9 mouse cellular contexts compared by ENCODE assay signal in the genomic region with DNA sequence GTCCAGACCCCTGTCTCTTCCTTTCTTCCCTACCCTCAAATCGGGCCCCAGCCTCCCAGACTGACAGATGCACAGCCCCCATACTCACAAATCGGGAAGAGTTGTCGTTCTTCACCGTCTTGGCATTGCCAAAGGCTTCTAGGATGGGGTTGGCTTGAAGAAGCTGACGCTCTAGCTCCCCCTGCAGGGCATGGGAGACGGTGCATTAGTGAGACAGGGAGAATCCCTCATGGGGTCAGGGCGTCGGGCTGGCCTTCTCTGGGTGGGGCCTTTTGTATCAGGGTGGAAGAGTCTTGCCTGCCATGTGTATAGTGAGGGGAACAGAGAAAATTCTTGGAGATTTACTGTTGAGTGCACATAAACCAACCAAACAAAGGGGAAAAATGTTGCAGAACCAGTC. TPM values are rescaled to one million over a fixed set of nuclear protein-coding genes. Genes with fewer than 3 reads are reported as not detected.
DNase-seq lines count a peak whose midpoint lies in the region; ATAC-seq and TF ChIP-seq lines count a peak whose summit lies in the region.
"Had no signal": no experiment of that assay in that cellular context is flagged by ENCODE, and none has a peak within 500 bp of the region (broad histone marks: within the 10 kb centered on the region; RNA-seq: fewer than 3 reads in every experiment).

No protein-coding gene starts in this region.

- no peak for TF ChIP-seq EP300 in heart, adult 2 months (IDR thresholded peaks at IDR 0.05; ENCODE audit: insufficient read depth, low read depth, low read length)

- H3K79me2 ChIP-seq in heart, adult 2 months (replicated peaks; ENCODE audit: control insufficient read depth, insufficient read depth, low read length), result no peaks in the 10 kb centered on the region

- intact Hi-C loops in heart, adult 2 months (cut with DNase I), result loop anchor here (10.0 kb wide), 1 partner anchor 391 kb away; a partner anchor contains a TSS

- DNase-seq in heart, adult 2 months, result peak; percentile 36 to 51
- no peak for DNase-seq in heart, adult 9 months (ENCODE audit: low spot score in 2 of 2)
- peak; percentile 50 for DNase-seq in right cerebral cortex, postnatal 14 days
- DNase-seq in right cerebral cortex, postnatal 25 days, result no peak
- DNase-seq in cerebellum, adult 2 months, result peak; percentile 55 to 73
- DNase-seq in thymus, adult 2 months, result peak; percentile 60

- no peak for TF ChIP-seq POLR2A in heart, adult 2 months (IDR thresholded peaks at IDR 0.05; ENCODE audit: insufficient read depth, low read depth, low read length)
- TF ChIP-seq POLR2A in cerebellum, adult 2 months (IDR thresholded peaks at IDR 0.05; ENCODE audit: borderline replicate concordance, insufficient read depth, low read length), result no peak
- no peak for TF ChIP-seq POLR2A in thymus, adult 2 months (IDR thresholded peaks at IDR 0.05; ENCODE audit: control insufficient read depth, extremely low read depth, insufficient read depth, low read length, poor library complexity)

- WGBS in heart, adult 2 months, result 8% methylated on average over 8 of the region's 8 CpGs
- 8% methylated on average over 8 of the region's 8 CpGs for WGBS in cerebellum, adult 2 months
- 8% methylated on average over 8 of the region's 8 CpGs for WGBS in thymus, adult 2 months

- no peak overlapping the region for H3K9ac ChIP-seq in heart, adult 2 months (ENCODE audit: low read depth, low read length)
- H3K9ac ChIP-seq: liver, embryonic 15.5 days had no signal

- H3K27ac ChIP-seq in heart, adult 2 months, result no peak overlapping the region
- no peak overlapping the region for H3K27ac ChIP-seq in cerebellum, adult 2 months (ENCODE audit: insufficient read depth, low read length)
- no peak overlapping the region for H3K27ac ChIP-seq in thymus, adult 2 months (ENCODE audit: control insufficient read depth, insufficient read depth, low read length)
- H3K27ac ChIP-seq: liver, embryonic 15.5 days had no signal

- no peaks in the 10 kb centered on the region for H3K36me3 ChIP-seq in heart, adult 2 months (ENCODE audit: control insufficient read depth, insufficient read depth, low read length)
- H3K36me3 ChIP-seq in thymus, adult 2 months (ENCODE audit: control insufficient read depth, insufficient read depth, low read length), result no peaks in the 10 kb centered on the region
- H3K36me3 ChIP-seq: liver, embryonic 15.5 days had no signal

- H3K27me3 ChIP-seq in heart, adult 2 months (ENCODE audit: control insufficient read depth, insufficient read depth, low read length), result no peaks in the 10 kb centered on the region
- H3K27me3 ChIP-seq in cerebellum, adult 2 months (ENCODE audit: control insufficient read depth, insufficient read depth, low read length), result no peaks in the 10 kb centered on the region
- no peaks in the 10 kb centered on the region for H3K27me3 ChIP-seq in thymus, adult 2 months (ENCODE audit: control insufficient read depth, insufficient read depth, low read length)
- H3K27me3 ChIP-seq: liver, embryonic 15.5 days had no signal

- TF ChIP-seq CTCF in heart, adult 2 months (IDR thresholded peaks at IDR 0.05), result peak; percentile 77
- peak; percentile 80 for TF ChIP-seq CTCF in cerebellum, adult 2 months (IDR thresholded peaks at IDR 0.05; ENCODE audit: borderline replicate concordance, insufficient read depth, low read depth, low read length)
- peak; percentile 85; the same call in 1 of the 2 replicates for TF ChIP-seq CTCF in thymus, adult 2 months (IDR thresholded peaks at IDR 0.05; ENCODE audit: borderline replicate concordance, control insufficient read depth, extremely low read depth, insufficient read depth, low read length, poor library complexity)

- peak; percentile 42 to 64; a peak in 1 of 4 replicates for ATAC-seq in hematopoietic stem cell, adult 5-6 weeks (replicated peaks in 1 of 2; ENCODE audit: insufficient read depth in 1 of 2, low FRiP score in 2 of 2, low TSS enrichment in 1 of 2, low read depth in 1 of 2, poor library complexity in 2 of 2, severe bottlenecking in 2 of 2)
- ATAC-seq in megakaryocyte progenitor cell, adult 5-6 weeks (replicated peaks; ENCODE audit: poor library complexity), result peak; percentile 94

- no peaks in the 10 kb centered on the region for H3K4me1 ChIP-seq in heart, adult 2 months (ENCODE audit: control insufficient read depth, insufficient read depth, low read length)
- no peaks in the 10 kb centered on the region for H3K4me1 ChIP-seq in cerebellum, adult 2 months (ENCODE audit: control insufficient read depth, insufficient read depth, low read length)
- no peaks in the 10 kb centered on the region for H3K4me1 ChIP-seq in thymus, adult 2 months (replicated peaks; ENCODE audit: control insufficient read depth, insufficient read depth, low read length)
- H3K4me1 ChIP-seq: liver, embryonic 15.5 days had no signal

- no peak overlapping the region for H3K4me3 ChIP-seq in heart, adult 2 months
- no peak overlapping the region for H3K4me3 ChIP-seq in cerebellum, adult 2 months (replicated peaks; ENCODE audit: insufficient read depth, low read depth, low read length)
- no peak overlapping the region for H3K4me3 ChIP-seq in thymus, adult 2 months (ENCODE audit: control insufficient read depth, insufficient read depth, low read length)
- H3K4me3 ChIP-seq: liver, embryonic 15.5 days had no signal

RNA-seq across cellular contexts. Expression of a gene that starts 15.1 kb away (rescaled TPM):
- total RNA-seq in heart, adult 2 months (2021), result 10 to 100 TPM; 79.4 to 96.6 TPM
- 23.1 and 24.8 TPM in 2 replicates for polyA plus RNA-seq in heart, adult 2 months (2012; rRNA removed)
- polyA plus RNA-seq in cerebellum, adult 2 months (2012; rRNA removed), result 54.9 and 56.2 TPM in 2 replicates
- 0.10 and 0.38 TPM in 2 replicates for total RNA-seq in hematopoietic stem cell, adult 5-6 weeks (2017)
- total RNA-seq in megakaryocyte progenitor cell, adult 5-6 weeks (2015), result not detected in 2 replicates
- not detected in 2 replicates for total RNA-seq in megakaryocyte progenitor cell, adult 5-6 weeks (2017)
- polyA plus RNA-seq in thymus, adult 2 months (2012; rRNA removed), result 1.9 and 3.7 TPM in 2 replicates

RNA-seq across cellular contexts. Expression of a gene that starts 53.0 kb away (rescaled TPM):
- not detected for total RNA-seq in heart, adult 2 months (2021)
- not detected in 2 replicates for polyA plus RNA-seq in heart, adult 2 months (2012; rRNA removed)
- polyA plus RNA-seq in cerebellum, adult 2 months (2012; rRNA removed), result not detected in 2 replicates
- not detected in 2 replicates for total RNA-seq in hematopoietic stem cell, adult 5-6 weeks (2017)
- total RNA-seq in megakaryocyte progenitor cell, adult 5-6 weeks (2015), result not detected in 2 replicates
- not detected in 2 replicates for total RNA-seq in megakaryocyte progenitor cell, adult 5-6 weeks (2017)
- polyA plus RNA-seq in thymus, adult 2 months (2012; rRNA removed), result not detected in 2 replicates
- polyA plus RNA-seq: liver, embryonic 15.5 days had no signal

Comparison
In these comparisons a context has a peak if more than half of its experiments do, and no peak if none do; other contexts are left out.
1. DNase-seq: peak in heart, adult 2 months (2 of 2), right cerebral cortex, postnatal 14 days (single experiment), cerebellum, adult 2 months (2 of 2) and thymus, adult 2 months (single experiment); none in heart, adult 9 months (0 of 2) and right cerebral cortex, postnatal 25 days (single experiment).
2. RNA of a gene that starts 15.1 kb away (total RNA-seq): 79.4 to 96.6 TPM in heart, adult 2 months; not detected in megakaryocyte progenitor cell, adult 5-6 weeks and 0.10 to 0.38 TPM in hematopoietic stem cell, adult 5-6 weeks; every median in the first group is over 10 times any median in the second.
3. Peak in every context shown above with its lines, with median percentiles within 50 percentile points of each other: CTCF ChIP-seq.